Mouse (Mus musculus) mouse embryonic stem cell (cell line): ENCODE measurements around the gene Syt3.

Source experiments
- in situ Hi-C, 2 experiments: fragments of 300-500 bp; cut with MboI; formaldehyde crosslinking; loops; 1 replicate in 1 of 2; 3 replicates in 1 of 2; pipeline ENCODE4 v1.14.3; 2019 to 2020; ENCODE audit warnings: low sequenced_read_pairs in 2 of 2, low pct_unique_long_range_greater_than_20kb in 1 of 2, mixed read lengths in 1 of 2; ENCODE audit not compliant: unreplicated experiment in 1 of 2

Syt3 gene

DNA sequence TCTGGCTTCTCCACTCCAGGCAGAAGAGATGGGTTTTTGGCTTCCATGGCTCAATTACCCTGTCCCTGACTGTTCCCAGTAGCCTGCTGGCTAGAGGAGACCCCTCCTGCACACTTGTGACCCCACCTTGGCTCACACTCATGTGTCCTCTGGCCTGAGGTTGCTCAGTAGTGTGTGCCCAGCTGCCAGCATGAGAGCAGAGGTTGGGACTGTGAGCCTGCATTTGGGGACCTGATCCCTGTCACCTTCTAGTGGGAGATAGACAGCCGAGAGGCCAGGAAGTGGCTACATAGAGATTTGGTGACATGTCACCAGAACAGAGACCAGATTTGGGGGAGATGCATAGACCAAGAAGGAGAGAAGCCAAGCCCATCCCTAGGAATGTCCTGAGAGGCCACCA is 53.3 kb downstream of the Syt3 start:
- in situ Hi-C loops = loop anchor here in 1 of 2 experiments (25.0 kb wide), 1 partner anchor 100 kb away; no protein-coding TSS in a partner anchor

DNA sequence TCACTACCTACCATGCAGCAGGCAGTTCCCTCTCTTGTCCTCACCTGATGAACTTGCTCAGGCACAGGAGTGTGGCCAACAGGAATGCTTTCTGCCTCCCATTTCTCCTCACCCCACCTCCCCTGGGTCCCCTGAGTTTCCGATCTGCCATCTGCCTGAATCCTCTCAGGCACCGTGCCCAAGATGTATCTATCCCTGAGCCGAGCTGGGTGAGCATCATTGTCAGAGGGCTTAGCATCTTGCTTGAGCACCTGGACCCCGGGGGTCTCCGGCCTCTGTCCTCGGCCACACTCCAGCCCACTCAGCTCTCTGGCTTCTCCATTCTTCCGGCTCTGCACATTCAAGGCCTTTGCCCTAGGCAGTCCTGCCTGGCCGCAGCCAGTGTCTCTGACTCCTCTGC is 54.0 kb downstream of the Syt3 start:
- in situ Hi-C loops = loop anchor here in 1 of 2 experiments (25.0 kb wide), 1 partner anchor 101 kb away; no protein-coding TSS in a partner anchor

DNA sequence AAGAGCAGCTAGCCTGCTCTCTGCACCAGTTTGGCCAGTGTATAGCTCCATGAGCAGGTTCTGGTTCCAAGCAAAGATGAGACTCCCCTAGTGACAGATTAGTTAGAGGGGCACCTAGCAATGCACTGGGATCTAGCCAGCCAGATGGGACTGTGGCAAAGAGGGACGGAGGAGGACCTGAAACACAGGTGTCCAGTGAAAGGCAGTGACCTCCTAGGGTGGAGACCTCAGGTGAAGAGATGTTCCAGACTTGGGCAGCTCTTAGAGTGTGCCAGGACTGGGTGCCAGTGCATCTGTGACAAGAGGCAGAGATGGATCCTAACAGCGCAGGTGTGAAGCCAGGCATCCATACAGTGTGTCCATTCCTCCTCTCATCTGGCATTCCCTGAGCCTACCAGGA is 55.8 kb downstream of the Syt3 start:
- in situ Hi-C loops = loop anchor here in 1 of 2 experiments (25.0 kb wide), 1 partner anchor 102 kb away; no protein-coding TSS in a partner anchor

DNA sequence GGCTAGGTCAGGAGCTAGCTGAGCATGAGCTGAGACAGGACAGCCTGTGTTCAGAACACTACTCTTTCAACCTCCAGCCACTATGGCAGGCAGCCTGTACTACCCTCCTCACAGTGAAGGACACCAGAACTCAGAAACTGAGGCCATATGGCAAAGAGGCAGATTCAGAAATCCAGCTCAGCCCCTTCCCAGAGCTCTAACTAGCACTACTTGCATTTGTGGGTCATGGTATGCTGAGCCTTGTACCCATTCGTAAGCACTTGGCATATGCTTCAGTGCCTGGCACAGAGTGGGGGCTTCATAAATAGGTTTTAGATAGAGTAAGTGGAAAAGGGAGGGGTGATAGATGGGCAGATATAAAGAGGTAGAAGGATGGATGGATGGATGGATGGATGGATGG is 56.6 kb downstream of the Syt3 start:
- in situ Hi-C loops = loop anchor here in 1 of 2 experiments (25.0 kb wide), 1 partner anchor 103 kb away; no protein-coding TSS in a partner anchor

DNA sequence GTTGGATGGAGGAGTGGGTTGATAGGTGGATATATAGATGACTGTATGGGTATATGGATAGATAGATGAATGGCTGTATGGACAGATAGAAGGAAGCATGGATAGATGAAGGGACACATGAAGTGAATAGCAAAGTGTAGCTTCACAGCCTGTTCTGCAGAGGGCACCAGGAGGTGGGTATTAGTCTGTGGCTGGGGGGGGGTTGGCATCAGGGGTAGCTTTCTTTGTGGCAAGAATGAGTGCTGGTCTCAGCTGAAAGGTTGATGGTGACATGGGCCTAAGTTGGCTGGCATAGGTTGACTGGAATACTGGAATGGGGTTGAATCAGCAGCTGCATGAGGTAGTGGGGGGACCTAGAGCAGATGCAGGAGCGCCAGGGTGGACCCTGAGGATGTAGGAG is 57.3 kb downstream of the Syt3 start:
- in situ Hi-C loops = loop anchor here in 1 of 2 experiments (25.0 kb wide), 1 partner anchor 104 kb away; no protein-coding TSS in a partner anchor

DNA sequence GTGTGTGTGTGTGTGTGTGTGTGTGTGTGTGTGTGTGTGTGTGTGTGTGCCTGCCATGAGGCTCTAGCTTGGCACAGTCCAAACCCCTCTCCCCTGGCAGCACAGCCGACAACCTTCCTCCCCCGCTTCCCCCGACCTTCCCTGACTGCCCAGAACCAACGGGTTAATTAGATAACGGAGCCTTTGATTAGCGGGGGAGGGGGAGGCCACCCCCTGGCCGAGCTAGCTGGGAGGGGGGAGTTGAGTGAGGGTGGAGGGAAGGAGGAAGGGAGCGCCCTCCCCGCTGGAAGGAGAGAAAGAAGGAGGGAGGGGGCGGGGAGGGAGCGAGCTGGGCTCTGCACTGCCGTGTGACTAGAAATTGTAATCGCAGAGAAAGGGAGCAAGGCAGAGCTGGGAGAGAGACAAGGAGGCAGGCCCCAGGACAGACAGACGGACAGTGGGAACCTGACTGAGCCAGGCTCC is 57.8 kb downstream of the Syt3 start:
- in situ Hi-C loops = loop anchor here in 1 of 2 experiments (25.0 kb wide), 1 partner anchor 104 kb away; no protein-coding TSS in a partner anchor

DNA sequence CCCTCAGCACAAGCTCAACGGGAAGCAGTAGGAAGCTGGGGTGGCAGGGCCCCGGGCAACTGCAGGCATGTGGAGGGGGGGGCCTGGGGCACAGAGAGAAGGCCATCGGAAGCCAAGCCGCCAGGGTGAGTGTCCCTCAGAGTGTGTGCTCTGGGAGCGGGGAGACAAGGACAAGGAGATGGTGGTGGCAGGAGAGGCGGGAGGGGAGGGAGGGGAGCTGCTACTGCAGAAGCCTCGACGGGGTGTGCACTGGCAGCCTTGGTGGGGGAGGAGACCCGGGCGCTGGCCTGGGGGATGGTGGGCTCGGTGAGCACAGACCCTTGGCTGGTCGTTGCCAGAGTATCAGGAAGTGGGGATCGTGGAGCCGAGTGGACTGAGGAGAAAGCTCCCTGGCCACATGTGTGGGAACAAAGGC is 58.5 kb downstream of the Syt3 start:
- in situ Hi-C loops = loop anchor here in 1 of 2 experiments (25.0 kb wide), 1 partner anchor 105 kb away; no protein-coding TSS in a partner anchor

DNA sequence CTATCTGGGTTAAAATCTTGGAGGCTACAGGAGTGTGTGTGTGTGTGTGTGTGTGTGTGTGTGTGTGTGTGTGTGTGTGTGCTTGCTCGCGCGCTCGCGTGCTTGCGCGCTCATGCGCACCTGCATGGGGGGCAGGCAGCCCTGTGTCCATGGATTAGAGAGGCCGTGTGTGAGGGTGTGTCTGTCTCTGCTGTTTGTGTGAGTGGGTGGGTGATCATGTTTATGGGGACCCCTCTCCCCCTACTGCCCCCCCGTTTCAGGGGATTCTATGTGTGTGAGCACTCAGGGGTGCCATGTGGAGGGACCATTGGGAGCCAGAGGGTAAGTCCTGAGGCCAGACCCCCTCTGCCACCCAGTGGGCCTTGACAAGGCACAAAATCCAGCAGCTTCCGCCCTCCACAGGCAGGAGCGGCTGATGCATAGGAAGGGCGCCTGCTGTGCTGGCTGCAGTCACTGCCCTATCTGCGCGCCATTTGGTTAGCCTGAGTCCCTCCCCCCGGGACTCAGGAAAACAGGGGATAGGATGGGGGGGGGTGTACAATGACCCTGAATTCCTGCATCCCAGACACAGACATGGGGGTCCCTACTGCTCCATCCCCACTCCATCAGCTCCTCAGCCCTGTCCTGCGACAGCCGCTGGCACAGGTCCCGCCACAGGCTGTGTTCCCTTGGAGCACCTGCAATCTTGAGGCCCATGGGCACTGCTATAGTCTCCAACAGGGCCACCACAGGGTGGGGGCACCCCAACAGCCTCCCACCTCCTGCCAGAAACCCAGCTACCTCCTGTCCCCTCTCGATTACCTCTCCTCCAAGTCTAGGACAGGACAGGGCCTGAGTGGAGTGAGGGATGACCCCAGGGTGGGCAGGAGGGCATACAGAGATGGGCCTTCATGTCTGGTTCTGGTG is 59.6 kb downstream of the Syt3 start:
- in situ Hi-C loops = loop anchor here in 1 of 2 experiments (25.0 kb wide), 1 partner anchor 106 kb away; no protein-coding TSS in a partner anchor

DNA sequence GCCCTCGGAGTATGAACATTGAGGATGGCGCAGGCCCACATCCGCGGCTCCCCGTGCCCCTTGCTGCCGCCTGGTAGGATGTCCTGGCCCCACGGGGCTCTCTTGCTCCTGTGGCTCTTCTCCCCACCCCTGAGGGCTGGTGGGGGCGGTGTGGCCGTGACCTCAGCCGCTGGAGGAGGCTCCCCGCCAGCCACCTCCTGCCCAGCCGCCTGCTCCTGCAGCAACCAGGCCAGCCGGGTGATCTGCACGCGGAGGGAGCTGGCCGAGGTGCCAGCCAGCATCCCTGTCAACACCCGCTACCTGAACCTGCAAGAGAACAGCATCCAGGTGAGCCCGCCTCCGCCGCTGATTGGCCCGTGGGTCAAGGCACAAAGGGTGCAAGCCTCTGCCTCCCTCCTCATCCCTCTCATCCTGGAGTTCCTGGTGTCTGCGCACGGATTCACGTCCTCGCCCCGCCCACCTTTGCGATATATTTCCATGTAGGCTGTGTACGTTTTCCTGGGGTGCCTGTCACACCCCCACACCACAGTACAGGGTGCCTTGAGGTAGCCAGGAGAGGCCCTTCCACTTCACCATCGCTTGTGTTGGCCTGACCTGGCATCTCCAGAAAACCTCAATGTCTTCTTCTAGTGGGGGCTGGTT is 61.1 kb downstream of the Syt3 start:
- in situ Hi-C loops = loop anchor here in 1 of 2 experiments (25.0 kb wide), 1 partner anchor 108 kb away; no protein-coding TSS in a partner anchor

DNA sequence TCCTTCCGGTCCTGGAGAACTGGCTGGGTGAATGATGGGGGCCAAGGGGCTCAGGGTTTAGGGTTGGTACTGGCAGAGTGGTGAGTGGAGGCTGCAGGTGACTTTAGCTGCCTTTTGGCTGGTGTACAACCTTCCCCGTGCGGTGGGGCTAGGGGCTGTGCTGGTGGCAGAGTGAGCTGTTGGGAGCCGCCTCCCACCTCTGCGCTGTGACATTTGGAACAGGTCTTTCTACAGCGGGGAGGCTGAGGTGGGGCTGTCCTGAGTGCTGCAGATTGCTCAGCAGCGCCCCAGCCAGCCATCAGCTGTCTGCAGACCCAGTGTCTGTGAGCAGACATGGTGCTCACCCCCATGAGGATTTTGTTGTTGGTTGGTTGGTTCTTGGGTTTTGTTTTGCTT is 61.6 kb downstream of the Syt3 start:
- in situ Hi-C loops = loop anchor here in 1 of 2 experiments (25.0 kb wide), 1 partner anchor 108 kb away; no protein-coding TSS in a partner anchor

DNA sequence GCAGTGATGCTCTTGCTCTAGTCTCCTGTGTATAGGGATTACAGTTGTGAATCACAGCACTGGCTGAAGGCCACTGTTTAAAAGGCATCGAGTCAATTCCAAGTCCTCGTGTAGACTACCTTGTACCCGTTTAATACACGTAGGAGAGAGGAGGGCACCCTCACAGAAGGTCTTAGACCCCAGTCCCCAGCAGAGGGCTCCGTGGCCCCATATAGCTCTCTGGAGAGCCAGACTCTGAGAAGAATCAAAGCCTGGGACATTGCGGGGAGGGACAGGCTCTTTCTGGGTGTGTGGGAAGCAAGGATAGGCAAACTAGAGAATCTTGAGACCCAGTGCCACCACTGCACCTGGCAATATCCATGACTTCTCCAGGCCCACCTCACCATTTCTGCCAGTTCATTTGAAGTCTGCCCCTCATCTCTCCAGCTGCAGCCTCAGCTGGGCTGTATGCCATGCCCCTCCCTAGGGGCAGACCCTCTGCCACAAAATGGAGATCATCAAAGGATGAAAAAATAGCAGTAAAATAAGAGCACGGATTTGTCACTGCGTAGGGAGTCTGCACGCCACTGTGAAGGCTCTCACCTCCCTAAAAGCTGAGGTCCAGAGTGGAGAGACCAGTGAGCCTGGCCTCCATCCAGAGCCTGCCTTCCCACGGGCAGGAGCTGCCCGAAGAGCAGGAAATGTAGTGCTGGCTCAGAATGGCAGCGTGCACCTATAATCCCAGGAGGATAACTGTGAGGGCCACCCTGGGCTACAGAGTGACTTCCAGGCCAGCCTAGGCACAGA is 62.4 kb downstream of the Syt3 start:
- in situ Hi-C loops = loop anchor here in 1 of 2 experiments (25.0 kb wide), 1 partner anchor 109 kb away; no protein-coding TSS in a partner anchor
